Mouse (Mus musculus) A20 (cell line): ENCODE measurements around the gene Mettl8.

ENCODE experiments used
- DNase-seq: peaks from one replicate; pipeline ENCODE4 v3.0.0-alpha.2; 2011; ENCODE audit warnings: low read depth, low spot score

Gene Mettl8

DNA sequence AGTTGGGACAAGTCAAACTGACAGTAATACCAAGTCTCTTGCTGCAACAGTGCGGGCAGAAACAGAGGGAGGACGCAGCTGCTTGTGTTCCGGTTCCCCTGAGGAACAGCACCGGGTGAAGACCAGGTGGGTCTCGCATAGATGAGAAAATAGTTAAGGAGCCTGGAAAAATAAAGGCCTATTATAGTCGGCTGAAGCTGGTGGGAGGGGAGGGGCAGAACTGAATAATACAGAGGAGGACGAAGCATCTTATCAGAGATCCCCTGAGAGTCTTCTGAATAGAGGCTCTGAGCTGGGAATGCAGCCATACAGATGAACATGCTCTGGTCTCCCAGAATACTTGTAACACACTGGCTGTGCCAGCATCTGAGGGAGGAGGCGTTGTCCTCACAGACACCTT, 21.4 kb downstream of the Mettl8 start:
- no peak for DNase-seq

DNA sequence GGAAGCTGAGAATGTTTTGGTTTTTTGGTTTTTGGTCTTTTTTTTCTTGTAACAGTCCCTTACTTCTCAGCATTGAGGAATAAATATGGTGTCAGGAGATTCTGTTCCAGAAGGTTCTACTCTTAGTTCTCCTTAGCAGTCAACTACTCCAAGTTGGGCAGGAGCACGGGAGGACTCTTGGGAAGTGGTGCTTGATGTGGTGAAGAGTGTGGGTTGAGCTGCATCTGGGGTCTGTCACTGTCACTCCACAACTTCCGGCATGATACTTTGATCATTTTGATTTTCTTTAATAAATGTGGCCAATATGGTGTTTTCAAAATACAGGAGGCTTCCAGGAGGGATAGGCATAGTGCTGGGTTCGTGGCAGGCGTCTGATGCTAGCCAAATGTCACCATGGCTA, 22.4 kb downstream of the Mettl8 start:
- no peak for DNase-seq

DNA sequence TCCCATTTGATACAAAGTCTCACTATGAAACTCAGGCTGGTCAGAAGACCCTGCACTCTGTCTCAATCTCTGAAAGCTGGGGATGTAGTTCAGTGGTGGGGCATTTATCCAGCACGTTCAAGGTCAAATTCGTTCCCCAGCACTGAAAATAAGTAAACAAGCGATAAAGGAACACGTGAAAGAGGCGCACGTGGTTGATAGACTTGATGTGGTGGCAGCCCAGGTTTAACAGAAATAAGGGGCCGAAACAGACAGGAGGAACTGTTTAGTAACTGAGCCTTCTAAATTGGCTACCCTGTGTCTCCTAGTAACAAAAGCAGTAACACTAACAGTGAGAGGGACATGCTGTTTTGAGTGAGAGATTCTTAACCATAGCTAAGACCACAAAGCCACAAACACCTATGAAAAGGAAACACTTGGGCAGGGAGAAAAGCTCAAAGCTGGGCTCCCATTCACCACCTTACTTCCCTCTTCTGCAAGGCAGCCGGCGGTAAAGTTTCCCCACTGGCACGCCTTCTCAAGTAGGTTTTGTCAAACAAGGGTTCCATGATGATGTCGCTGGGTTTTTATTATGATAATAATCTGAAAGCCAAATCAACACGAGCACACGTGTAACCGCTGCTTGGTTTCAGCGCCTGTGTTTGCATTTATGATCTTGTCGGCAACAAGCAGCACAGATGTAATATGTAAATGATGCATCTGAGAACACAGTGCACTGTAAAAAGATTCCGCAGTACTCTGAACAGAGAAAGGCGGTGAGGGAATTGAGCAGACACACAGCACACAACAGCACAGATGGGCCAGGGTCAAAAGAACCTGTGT, 23.2 kb downstream of the Mettl8 start:
- DNase-seq = peak; percentile 86

DNA sequence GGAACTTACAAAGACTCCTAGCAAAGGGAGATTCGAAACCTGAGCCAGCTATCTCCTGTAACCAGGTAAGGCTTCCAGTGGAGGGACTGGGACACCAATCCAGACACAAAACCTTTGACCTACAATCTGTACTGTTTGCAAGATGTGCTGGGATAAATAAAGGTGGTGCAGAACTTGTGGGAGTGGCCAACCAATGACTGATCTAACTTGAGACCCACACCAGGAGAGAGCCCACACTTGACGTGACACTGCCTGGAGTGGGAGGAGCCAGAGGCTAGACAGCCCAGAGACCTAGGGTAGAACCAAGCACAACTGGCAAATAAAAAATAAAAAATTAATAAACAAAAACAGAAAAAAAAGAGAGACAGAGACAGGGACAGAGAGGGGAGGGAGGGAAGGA, 24.7 kb downstream of the Mettl8 start:
- DNase-seq = no peak

DNA sequence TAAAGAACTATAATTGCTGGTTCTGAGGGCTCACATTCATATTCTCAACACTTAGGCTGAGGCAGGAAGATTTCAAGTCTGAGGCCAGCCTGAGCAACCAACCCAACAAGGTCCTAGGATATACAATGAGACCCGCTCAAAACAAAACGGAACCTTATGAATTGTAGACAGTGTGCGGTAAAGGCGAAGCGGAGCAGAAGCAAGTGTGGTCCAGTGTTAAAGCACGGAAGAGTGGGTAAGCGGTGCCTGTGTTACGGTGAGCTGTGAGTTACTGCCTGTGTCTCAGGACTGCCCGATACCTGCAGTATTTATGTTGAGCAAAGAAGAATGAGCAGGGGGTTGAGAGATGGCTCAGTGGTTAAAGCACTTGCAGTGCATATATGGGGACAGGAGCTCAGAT, 27.8 kb downstream of the Mettl8 start:
- no peak for DNase-seq

DNA sequence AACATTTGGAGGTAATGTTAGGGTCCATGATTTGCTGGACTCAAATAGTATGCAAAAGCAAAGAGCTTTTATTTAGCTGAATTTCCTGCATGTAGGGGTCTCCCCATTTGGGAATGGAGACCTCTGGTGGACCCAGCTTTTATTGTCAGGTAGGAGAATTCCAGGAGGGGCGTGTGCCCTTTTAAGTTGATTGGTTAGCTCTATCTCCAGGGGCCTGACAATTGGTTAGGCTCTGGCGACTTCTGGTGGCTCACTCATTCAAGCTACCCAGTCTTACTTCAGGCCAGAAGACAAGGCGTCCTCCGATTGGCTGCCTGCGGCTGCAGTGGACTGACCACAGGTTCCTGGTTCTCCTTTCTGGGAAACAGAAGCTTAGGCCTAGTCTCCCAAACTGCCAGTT, 28.6 kb downstream of the Mettl8 start:
- no peak for DNase-seq

DNA sequence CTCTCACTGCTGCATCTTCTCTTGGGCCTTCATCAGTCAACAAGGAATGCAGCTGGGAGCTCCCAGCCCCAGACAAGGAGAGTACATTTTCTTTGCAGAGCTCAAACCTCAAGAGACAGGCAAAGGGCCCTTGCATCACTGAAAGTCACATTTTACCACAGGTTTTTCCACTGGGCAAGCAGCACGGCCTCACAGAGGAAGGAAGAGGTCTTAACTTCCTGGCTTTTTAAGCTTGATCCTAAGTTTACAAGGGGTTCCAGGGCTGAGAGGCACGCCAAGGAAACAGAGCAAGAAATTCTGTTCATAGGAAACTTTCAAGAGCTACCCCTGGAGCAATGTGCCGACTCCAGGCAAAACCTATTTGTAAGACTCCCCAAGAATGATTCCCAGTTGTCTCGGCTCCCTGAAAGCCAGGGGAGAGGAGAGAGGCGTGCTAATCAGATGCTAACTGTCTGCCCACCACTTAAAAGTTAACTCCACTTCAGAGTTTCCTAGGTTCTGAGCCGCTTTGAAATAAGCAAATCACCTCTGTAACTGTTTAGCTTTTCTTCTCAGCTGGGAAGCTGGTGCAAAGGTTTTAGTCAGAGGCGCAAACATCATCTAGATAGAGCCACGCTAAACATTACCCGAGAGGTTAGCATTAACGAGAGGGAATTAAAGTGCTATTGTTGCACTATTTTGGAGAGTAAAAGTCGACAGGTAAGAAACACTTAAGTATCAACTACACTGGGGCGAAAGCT, 29.6 kb downstream of the Mettl8 start:
- DNase-seq = no peak

DNA sequence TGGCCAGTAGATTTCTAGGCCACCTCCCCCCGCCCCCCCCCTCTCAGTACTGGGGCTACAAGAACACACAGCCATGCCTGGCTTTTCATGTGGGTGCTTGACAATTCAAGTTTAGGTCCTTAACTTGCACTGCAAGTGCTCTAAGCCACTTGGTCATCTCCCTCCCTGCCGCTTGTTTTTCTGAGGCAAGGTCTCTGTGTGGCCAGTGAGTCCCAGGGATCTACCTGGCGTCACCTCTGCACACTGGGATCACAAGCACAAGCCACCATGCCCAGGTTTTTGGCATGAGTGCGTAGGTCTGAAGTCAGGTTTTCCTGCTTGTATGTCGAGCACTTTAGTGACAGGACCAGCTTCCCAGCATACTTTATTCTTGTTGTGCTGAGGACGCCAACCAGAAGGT, 31.4 kb downstream of the Mettl8 start:
- no peak for DNase-seq

DNA sequence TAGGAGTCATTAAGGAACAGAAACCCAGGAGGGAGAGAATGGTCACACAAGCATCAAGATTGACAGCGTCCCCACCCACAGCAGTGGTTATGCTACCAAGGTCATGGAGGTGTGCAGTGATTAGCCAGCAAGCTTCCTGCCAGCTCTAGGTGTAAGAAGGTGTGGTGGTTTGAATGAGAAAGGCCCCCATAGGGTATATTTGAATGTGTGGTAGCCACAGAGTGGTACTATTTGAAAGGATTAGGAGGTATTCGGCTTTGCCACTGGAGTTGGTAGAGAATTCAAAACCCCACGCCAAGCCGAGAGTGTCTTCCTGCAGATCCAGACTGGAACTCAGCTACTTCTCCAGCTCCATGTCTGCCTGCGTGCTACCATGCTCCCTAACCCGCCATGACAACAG, 32.4 kb downstream of the Mettl8 start:
- peak; percentile 67 for DNase-seq

DNA sequence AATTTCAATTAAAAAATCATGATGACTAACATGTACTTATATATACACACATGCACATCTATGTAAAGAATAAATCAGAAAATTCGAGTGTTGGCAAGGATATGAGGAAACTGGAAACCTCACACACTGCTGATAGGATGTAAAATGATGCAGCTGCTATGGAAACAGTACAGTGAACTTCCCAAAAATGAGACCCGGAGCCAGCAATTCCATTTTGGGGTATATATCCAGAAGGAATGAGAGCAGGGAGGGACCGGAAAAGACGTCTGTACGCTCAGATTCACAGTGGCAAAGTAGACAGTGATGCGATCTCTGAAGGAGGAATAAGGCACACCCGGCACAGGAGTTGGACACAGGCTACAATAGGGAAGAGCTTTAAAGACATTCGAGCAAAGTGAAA, 34.7 kb downstream of the Mettl8 start:
- no peak for DNase-seq

DNA sequence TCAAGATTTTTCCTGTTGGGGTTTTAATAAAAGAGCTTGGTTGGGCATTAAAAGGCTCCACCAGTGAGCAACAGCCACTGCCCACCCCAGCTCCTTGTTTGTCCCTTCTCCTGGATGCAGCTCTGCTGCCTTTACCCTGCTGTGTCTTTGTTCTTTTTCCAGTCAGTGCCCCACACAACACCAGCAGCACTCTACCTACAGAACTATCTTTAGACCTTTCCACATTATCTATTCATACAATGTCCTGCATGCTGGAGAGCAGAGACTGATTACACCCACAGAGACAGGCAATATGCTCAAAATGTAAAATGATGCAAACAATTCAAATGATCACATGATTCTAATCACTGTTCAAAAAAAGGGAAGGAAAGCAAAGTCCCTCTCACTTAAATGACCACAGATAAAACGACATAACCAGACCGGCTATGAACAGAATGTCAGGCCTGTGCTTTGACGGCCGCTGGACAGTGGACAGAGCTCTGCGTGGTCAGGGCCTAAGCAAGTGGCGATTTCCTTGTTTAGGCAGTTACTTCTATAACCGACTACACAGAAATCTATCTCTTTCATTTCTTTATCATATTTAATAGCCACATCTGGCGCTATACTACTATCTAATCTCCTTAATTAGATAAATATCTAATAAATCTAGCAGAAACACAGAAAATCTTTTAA, 35.5 kb downstream of the Mettl8 start:
- DNase-seq = no peak

DNA sequence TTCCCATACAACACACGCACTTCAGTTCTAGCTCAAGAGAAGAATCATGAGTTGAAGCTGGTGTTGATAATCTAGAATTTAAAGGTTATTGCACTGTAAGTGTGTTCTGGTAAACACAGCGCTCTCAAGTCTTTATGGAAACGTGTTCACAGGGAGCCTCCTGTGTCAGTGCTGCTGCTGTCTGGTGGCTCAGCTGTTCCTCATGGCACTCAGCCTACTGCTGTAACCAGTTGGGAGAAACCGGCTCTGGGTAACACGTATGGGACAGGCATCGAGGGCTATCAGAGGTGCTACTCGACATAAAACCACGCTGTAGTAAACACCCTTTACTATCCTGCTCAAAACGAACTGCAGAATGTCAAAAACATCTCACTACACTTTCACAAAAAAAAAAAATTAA, 36.1 kb downstream of the Mettl8 start:
- no peak for DNase-seq

DNA sequence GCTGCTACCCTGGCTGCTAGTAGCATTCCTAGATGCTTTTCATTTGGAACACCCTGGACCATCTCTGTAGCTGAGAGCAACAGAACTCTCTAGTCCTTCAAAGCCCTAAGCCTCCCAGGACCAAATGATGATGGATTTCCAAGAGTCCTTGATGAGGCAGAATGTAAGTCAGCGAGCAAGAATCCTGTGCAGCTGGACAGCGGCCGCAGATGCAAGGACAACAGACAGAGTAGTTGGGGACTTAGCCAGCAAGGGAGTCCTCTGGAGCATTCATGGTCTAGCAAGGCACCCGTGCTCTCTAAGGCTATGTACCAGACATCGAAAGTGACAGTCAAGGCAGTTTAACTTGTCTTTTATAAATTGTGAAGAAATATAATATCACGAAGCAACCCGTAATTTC, 41.9 kb downstream of the Mettl8 start:
- no peak for DNase-seq

DNA sequence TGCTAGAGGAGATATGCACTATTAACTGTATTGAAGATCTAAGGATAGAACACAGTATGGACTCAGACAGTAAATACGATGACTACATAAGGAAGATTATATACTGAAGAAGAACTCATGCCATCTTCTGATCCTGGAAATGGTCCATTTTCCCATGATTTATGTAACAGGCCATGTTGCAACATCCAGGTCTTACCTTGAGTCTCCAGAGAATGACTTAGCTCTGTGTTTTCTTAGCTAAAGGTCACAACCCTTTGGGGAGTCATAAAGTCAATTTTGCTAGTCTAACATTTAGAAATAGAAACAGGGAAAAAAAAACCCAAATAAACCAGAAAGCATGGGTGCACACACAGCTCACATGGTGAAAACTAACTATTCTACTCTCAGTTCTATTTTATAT, 43.6 kb downstream of the Mettl8 start:
- DNase-seq = no peak

DNA sequence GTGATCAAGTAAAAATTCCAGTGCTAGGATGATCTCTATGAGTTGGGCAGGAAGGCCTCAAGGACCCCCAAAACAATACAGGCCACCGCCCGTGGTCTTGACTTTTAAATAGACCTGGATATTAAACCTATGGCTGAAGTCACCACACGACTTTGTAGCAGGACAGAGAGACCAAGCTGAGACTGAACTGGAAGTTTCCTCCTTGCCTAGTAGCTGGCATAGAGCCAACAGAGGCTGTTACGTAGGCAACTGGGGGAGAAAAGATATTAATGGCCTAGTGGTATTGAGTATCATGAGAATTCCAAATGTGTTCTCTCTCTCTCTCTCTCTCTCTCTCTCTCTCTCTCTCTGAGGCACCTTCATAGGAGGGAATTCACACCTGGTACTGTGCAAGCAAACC, 51.0 kb downstream of the Mettl8 start:
- no peak for DNase-seq

DNA sequence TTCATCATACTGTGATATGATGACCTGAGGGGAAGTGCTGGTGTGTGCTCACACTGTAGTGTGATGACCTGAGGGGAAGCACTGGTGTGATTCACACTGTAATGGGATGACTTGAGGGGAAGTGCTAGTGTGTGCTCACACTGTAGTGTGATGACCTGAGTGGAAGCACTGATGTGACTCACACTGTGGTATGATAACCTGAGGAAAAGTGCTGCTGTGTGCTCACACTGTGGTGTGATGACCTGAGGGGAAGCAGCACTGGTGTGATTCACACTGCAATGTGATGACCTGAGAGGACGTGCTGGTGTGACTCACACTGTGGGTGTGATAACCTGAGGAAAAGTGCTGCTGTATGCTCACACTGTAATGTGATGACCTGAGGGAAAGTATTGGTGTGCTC, 52.9 kb downstream of the Mettl8 start:
- DNase-seq = no peak

DNA sequence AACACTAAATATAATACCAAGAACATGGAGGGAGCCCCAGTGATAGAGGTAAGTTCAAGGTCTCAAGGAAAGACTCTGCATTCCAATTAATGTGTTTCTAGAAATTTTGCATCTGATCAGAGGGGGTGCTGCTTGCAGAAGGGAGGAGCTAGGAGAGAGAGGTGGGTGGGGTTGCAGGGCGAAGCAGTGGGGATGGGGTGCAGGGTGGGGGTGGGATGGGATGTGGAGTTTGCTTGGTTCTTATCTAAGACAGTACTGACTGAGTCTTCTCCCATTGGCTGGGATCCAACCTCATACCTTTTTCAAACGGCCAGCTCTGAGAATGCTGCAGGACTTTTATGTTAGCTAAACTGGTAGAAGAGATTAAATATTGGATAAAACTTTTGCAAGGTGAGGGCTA, 56.6 kb downstream of the Mettl8 start:
- DNase-seq = no peak

DNA sequence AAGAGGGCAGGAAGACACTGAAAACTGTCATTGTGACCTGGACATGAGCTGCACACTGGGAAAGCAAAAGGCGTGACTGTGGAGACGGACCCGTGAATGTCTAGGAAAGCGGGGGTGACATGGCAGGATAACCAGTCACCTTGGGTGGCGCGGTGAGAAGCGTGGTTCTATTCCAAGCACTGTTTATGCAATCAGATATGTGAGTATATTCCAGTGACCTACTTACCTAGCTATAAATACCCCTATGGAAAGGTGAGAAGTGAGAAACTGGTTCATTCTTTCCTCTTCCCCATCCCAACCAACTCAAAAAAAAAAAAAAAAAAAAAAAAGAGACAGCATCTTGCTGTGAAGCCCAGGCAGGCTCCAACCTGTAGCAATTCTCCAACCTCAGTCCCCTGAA, 58.9 kb downstream of the Mettl8 start:
- DNase-seq = no peak

DNA sequence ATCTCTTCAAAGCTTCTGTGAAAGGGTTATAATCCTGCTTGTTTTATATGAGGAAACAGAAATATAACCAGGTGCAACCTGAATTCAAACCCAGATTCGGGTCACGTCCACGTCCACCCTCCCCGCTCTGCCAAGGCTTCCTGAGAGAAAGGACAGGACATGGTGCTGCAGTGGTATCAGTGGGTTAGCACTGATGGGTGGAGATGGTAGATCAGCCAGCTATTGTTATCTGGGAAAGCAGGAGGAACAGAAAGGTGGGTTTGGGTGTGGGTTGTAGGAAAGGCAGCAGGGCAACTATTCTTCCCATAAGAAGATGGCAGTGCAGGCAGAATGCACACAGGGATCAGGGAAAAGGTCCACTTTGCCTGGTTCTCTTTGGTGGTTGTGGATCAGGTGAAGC, 59.5 kb downstream of the Mettl8 start:
- DNase-seq = no peak

DNA sequence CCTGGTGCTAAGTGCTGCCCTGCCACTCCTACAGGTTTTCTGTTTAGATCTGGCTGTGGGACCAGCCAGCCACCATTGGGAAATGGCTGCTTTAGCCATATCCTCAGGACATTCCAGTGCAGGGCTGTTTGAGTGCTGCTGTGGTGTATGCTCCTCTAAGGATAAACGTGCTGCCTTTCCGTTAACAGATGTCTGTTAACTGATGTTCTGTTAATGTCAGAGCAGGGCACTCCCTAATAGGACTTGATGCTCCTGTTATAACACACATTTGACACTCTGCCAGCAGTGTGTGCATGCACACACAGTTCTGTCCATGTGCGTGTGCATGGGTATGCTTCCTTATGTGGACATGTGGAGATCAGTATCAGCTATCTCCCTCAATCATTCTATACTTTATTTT, 61.6 kb downstream of the Mettl8 start:
- no peak for DNase-seq

DNA sequence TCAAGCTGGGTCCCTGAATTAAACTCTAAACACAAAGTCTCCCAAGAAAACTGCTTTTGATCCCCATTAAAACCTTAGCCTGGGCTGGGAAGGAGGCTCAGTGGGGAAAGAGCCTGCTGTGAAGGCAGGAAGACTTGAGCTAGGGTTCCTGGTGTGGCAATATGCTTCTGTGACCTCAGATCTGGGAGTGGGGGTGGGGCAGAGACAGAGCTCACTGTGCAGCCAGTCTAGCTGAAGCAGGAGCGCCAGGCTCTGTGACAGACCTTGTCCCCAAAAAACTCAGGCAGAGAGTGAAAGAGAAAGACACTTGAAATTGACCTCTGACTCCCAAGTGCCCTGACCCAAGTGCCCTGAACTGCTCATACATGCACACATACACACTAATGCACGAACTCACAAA, 62.7 kb downstream of the Mettl8 start:
- DNase-seq = no peak

DNA sequence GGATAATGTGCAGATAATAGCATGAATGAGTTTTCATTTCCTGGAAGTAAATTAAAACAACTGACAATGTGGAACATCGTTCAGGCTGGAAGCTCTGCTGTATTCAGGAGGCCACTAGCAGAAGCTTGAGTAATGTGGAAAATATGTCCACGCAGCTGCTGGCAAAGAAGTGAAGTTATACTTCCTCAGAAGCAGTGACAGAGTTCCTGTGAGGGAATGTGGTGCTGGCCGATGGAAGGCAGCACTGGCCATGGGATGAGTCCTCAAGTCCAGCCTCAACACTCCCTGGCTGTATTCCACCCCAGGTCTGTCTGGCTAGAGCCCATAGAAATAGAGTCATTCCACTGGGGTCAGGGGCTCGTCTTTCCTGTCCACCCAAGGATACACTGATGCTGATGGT, 65.2 kb downstream of the Mettl8 start:
- no peak for DNase-seq
